Mouse (Mus musculus) lung, adult 2 months (tissue): Measurements from ENCODE around the gene Kmt2d.

Experiments
- CTCF ChIP-seq: fragments of 200-500 bp; IDR thresholded peaks from 2 replicates; pipeline ENCODE4 v1.5.1; 2011; ENCODE audit warnings: mild to moderate bottlenecking, low read length, control low read depth; ENCODE audit not compliant: insufficient read depth
- POLR2A ChIP-seq: fragments of 200-500 bp; IDR thresholded peaks from 2 replicates; pipeline ENCODE4 v1.6.1; 2011; ENCODE audit warnings: low read depth, mild to moderate bottlenecking, control low read depth, low read length, borderline replicate concordance; ENCODE audit errors: extremely low read depth

DNA sequence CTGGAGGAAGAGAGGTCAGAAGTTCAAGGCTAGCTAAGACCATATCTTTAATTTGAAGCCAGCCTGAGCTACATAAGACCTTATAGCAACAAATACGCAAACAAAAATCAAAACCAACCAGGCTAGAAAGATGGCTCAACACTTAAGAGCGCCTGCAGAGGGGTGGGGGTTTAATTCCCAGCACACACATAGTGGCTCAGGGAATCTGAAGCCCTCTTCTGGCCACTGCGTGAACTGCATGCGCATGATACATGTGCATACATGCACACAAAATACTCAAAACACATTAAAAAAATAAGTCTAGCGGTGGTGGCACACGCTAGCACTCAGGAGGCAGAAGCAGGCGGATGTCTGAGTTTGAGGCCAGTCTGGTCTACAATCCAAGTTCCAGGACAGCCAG, 85.3 kb downstream of the Kmt2d start:
- TF ChIP-seq CTCF (peak; percentile 54), POLR2A (no peak)
